Mouse (Mus musculus) layer of hippocampus, adult 6 months (tissue): ENCODE data around the gene B3gnt9. TPM values are rescaled to one million over a fixed set of nuclear protein-coding genes. Genes with fewer than 3 reads are reported as not detected.

Experiments used
- long read RNA-seq, 2 experiments: library from polyadenylated mRNA; unstranded; transcript quantifications; one replicate each; pipeline ENCODE4 v2.0.0; 2019 to 2020
- polyA plus RNA-seq: library from polyadenylated mRNA; unstranded; fragments of <200 nt; fragmentation: Nextera tagmentation; gene quantifications from 2 replicates; pipeline ENCODE4 v1.2.3, GENCODE M21; 2021

The B3gnt9 gene
- polyA plus RNA-seq = 2.7 and 3.0 TPM in 2 replicates
- long read RNA-seq, experiment 1, transcript B3gnt9-201 (2 exons, 2,325 nt) = major isoform, 7 of 9 reads
- long read RNA-seq, experiment 1, partial matches to known transcripts = 0 of 9 reads
- long read RNA-seq, experiment 1, other reads (novel, unspliced or antisense) = 0 of 9 reads
- long read RNA-seq, experiment 2, transcript B3gnt9-201 (2 exons, 2,325 nt) = major isoform, 10 of 17 reads
- long read RNA-seq, experiment 2, transcript B3gnt9-202 (1 exons, 2,516 nt) = minor isoform, 6 of 17 reads
- long read RNA-seq, experiment 2, partial matches to known transcripts = 0 of 17 reads
- long read RNA-seq, experiment 2, other reads (novel, unspliced or antisense) = 1 of 17 reads

DNA sequence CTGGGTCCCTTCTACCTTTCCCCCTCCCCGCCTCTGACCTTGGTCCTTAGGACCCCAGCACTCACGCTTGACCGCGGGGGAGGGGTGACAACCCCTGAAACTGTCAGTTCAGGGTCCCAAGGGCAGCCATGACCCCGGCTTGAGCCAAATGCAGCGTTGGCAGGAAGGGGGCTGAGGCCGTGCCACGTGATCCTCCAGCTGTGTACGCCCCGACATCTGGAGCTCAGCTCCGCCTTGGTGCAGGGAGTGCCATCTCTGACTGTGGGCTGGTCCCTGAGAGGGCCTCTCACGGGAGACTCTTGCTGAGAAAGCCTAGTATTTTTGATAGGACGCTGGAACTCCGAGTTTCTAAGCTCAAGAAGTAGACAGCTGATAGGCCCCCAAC lies at the start of gene B3gnt9:
Gene B3gnt9, minus strand, starts transcription at position 188 of the 385 bp plus-strand sequence.

DNA sequence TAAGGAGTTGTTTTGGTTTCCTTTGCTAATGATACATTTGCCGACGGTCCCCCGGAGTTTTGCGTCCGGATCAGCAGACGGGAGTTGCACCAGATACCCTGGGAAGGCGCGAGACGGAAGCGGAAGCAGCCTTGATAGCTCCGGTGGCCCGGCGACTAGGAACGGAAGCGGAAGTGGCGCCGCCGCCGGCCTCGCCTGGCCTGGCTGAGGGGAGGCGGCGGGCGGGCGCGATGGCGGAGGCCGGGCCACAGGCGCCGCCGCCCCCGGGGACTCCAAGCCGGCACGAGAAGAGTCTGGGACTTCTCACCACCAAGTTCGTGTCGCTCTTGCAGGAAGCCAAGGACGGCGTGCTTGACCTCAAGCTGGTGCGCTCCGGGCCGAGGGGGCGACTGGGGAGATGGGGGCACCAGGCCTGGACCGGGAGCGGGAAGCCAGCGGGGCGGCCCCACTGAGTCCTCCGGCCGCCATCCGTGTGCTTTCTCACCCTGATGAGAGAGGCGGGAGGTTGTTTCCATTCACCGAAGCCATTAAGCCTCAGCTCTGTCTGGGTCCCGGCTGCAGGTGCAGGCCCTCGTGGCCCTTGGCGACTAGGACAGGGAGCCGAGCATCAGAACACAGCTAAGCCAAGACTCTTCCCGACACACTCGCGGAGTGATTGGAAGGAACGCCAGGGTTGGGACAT lies 42.7 kb upstream of the B3gnt9 start, which contains the start of gene E2f4:
Gene E2f4, plus strand, starts transcription at position 153 of the 682 bp plus-strand sequence.

DNA sequence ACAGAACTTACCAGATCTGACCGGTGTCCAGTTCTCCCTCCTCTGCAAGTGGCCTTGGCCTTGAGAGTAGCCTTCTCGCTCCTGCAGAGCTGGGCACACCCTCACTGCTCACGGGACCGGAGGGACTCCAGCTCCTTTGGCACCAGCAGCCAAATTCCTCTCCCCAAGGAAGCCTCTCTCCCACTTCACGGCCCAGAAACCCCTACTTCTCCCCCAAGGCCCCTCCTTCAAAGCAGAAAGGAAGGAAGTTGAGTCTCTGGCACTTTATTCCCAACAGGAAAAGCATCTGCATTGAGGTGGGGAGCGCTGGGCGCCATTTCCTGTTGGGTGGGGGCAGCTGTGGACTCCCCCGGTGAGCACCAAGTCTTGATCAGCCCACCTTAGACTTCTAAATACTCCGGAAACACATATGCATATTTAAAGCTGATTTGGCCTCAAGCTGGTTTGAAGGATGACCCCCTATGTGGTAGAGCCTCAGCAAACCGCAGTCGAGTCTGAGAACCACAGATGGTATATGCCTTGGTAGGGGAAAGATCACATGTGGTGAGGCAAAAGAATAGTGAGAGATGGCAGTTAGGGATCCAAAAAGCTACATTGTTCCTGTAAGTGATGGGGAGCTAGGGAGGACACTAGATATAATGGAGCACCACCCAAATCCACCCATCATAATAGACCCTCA lies 41.1 kb upstream of the B3gnt9 start, which contains the start of gene Exoc3l:
Gene Exoc3l, minus strand, starts transcription at position 207 of the 679 bp plus-strand sequence.

DNA sequence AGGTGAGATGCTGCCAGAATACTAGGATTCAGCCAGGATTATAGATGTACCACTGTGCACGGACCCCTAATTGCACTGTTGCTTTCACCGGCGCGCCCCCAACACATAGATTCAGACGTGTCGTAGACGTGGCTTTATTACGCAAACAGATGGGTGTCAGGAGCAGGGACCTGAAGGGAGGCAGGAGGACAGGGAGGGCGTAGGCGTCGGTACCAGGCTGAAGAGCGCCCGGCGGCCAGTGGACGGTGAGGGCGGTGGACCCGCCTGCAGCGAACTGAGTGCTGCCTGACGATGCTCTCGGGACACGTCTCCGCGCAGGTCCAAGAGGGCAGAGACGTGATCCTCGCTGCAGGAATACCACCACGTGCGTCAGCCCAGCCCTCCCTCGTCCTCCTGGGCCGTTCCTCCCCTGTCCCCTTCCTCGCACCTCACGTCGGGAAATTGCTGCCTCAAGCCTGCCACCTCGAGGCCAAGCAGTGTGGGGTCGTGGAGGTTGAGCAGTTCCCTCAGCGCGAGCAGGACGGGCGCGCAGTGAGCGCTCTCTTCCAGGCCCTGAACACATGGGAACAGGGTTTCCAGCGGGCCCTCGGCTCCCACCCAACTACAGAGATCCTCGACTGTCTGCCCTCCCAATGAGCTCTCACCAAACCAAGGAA lies 35.0 kb upstream of the B3gnt9 start, which contains the start of gene 4931428F04Rik:
Gene 4931428F04Rik, minus strand, starts transcription at position 60 of the 656 bp plus-strand sequence.

DNA sequence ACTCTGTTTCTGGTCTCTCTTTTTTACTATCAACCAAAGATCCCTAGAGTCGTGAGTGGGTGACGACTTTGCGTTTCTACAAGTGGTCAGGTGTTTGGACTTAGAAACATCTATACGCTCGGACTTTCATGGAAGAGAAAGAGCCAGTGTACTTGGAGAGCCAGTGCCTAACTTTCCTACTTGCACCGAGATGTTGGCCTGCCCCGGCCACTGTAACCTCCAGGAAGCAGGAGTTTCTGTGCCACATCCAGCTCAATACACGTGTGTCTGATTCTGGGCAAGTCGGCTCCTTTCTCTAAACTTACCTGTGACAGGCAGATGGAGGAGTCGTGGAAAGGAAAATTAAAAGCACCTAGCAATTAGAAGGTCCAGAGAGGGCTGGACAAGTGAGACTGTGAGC lies 20.9 kb upstream of the B3gnt9 start, which contains the start of gene Nol3:
Gene Nol3, plus strand, starts transcription at position 301 of the 400 bp plus-strand sequence.

DNA sequence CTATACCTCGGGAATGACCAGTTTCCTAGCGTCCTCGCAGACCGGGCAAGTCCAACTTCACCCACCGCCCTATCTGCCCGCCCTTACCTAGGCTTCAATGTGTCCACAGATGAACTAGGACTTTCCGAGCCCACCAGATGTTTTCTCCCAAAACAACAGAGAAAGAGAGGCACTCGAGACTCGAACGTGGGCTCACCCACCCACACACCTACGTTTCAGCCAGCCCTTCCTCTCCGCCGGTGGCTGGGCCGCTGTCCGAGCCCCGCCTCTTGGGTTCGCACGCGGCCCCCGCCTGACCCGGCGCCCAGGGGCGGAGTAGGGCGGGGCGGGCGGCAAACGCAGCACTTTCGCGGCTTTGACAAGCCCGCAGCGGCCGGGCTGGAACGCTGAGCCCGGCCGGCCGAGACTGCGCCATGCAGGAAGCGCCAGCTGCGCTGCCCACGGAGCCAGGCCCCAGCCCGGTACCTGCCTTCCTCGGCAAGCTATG lies 14.6 kb upstream of the B3gnt9 start, which contains the start of gene Hsf4:
Gene Hsf4, plus strand, starts transcription at position 341 of the 487 bp plus-strand sequence.

DNA sequence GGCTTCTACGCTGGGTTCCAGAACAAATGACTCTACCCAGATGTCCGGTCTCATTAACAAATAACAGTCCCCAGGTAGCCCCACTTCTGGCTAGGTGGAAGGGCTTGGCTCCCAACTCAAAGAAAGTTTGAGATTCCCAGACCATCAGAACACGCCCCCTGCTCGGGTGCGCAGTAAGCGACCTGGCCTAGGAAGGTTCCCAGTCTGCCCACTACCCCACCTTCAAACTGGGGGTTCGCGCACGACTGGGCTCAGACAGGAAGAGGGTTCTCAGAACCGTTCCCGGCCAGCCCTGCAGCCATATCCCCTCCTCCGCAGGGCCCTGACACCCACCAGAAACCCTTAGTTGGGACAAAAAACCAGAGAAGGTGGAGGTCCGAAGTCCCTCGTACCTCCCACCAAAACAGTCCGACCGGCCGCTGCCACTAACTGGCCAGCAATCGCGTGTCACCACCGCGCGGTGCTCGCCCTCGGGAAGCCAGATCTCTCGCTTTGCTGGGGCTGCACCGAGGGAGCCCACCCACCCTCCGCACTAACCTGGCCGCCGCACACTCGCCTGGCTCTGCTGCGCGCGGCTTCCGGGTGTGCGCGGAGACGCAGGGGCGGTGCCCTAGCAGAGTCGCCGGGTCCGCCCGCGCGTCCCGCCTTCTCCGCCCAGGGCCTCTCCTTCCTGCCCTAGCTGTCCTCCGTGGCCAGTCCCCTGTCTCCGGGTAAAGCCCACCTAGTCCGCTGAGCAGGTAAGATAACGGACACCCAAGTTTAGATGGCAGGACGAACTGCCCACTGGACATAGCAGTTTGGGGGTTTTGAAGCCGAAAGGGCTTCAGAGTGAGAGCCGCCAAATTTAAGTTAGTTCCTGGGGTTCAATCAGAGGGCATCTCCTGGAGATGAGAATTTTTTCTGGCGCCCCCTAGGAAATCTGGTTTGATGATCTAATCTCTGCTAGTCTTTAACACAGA lies 9.3 kb upstream of the B3gnt9 start, which contains the start of the genes Tradd and Fbxl8:
Gene Tradd, minus strand, starts transcription at position 586 of the 959 bp plus-strand sequence.
Gene Fbxl8, plus strand, starts transcription at position 625 of the 959 bp plus-strand sequence.

DNA sequence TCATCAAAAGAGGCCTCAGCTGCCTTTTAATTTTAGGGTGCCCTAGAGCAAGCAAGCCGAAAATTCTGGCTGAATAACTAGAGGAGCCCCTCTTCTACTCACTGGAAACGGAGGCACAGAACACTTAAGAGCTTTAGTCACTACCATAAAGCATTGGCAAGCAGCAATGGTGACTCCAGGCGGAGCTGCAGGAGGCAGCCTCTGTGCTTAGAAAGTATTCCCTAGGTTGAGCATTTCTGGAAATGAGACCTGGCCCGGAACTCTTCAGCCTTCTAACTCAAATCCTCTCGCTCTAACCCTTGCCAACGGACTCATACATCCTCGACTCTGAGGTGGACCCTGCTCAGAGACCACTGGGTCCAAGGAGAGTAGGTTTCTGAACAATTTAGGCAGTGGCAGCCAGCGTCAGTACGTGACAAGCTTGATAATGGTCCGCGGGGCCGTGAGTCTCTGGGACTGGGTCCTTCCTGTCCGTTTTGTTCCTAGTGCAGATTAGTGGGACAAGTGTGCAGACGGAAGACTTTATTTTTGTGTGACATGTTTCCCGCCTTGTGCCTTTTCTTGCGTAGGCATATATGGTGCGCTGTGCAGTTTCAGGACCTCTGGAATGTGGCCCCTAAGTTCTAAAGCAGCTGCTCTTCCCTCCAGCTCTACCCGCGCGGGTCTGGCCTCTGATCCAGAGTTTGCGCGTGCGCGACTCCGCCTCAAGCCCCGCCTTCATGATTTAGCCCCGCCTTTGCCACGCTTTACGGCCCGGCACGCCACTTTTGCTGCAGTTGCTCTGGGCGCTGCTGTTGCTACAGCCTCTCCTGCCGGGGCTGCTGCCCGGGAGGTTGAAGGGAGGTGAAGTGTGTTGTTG lies 30.3 kb downstream of the B3gnt9 start, which contains the start of gene D230025D16Rik:
Gene D230025D16Rik, plus strand, starts transcription at position 733 of the 859 bp plus-strand sequence.

Other genes starting within 250 kb of the B3gnt9 start
- gene Ces3a, start 206.6 kb downstream of the B3gnt9 start, polyA plus RNA-seq = not detected in 2 replicates
- not detected in 2 replicates for gene Ces3b, start 171.4 kb downstream of the B3gnt9 start, polyA plus RNA-seq
- gene Ces4a, start 123.4 kb downstream of the B3gnt9 start, polyA plus RNA-seq = not detected in 2 replicates
- gene Cbfb, start 84.5 kb downstream of the B3gnt9 start, polyA plus RNA-seq = 9.7 and 11.5 TPM in 2 replicates
- 24.7 and 25.1 TPM in 2 replicates for gene D230025D16Rik, start 30.0 kb downstream of the B3gnt9 start, polyA plus RNA-seq
- gene Tradd, start 9.5 kb upstream of the B3gnt9 start, polyA plus RNA-seq = 5.5 and 7.2 TPM in 2 replicates
- 2.0 and 2.1 TPM in 2 replicates for gene Fbxl8, start 9.5 kb upstream of the B3gnt9 start, polyA plus RNA-seq
- 2.7 and 2.8 TPM in 2 replicates for gene Hsf4, start 14.6 kb upstream of the B3gnt9 start, polyA plus RNA-seq
- 21.1 and 23.4 TPM in 2 replicates for gene Nol3, start 21.0 kb upstream of the B3gnt9 start, polyA plus RNA-seq
- gene 4931428F04Rik, start 34.7 kb upstream of the B3gnt9 start, polyA plus RNA-seq = 9.5 and 11.5 TPM in 2 replicates
- gene Exoc3l, start 40.9 kb upstream of the B3gnt9 start, polyA plus RNA-seq = 2.6 and 4.1 TPM in 2 replicates
- gene E2f4, start 42.5 kb upstream of the B3gnt9 start, polyA plus RNA-seq = 7.7 and 9.2 TPM in 2 replicates
- 0.62 and 1.5 TPM in 2 replicates for gene Elmo3, start 50.4 kb upstream of the B3gnt9 start, polyA plus RNA-seq
- gene Lrrc29, start 71.1 kb upstream of the B3gnt9 start, polyA plus RNA-seq = 0.88 and 1.2 TPM in 2 replicates
- 98.7 and 116 TPM in 2 replicates for gene Tmem208, start 71.2 kb upstream of the B3gnt9 start, polyA plus RNA-seq
- gene Fhod1, start 92.8 kb upstream of the B3gnt9 start, polyA plus RNA-seq = 0.04 and 0.34 TPM in 2 replicates
- gene Slc9a5, start 93.7 kb upstream of the B3gnt9 start, polyA plus RNA-seq = 1.4 and 1.7 TPM in 2 replicates
- gene Plekhg4, start 118.1 kb upstream of the B3gnt9 start, polyA plus RNA-seq = 0.11 TPM in 1 of 2 replicates, not detected in the other
- not detected in 2 replicates for gene Kctd19, start 158.3 kb upstream of the B3gnt9 start, polyA plus RNA-seq
- 0.36 and 0.43 TPM in 2 replicates for gene Lrrc36, start 158.4 kb upstream of the B3gnt9 start, polyA plus RNA-seq
- gene Tppp3, start 216.4 kb upstream of the B3gnt9 start, polyA plus RNA-seq = 45.8 and 47.2 TPM in 2 replicates
- gene Zdhhc1, start 241.7 kb upstream of the B3gnt9 start, polyA plus RNA-seq = 18.5 and 23.0 TPM in 2 replicates